Mouse (Mus musculus) small intestine, adult 2 months (tissue): ENCODE data around the gene Greb1. TPM values are rescaled to one million over a fixed set of nuclear protein-coding genes. Genes with fewer than 3 reads are reported as not detected.

Source experiments
- H3K27ac ChIP-seq: fragments of 200-500 bp; 2 replicates; pipeline ENCODE4 v1.5.1; 2012; ENCODE audit warnings: low read depth, low read length, control low read depth, inconsistent platforms; ENCODE audit not compliant: insufficient read depth
- H3K27me3 ChIP-seq: fragments of 200-500 bp; 2 replicates; pipeline ENCODE4 v1.6.1; 2012; ENCODE audit warnings: mild to moderate bottlenecking, moderate library complexity, low read length, inconsistent platforms; ENCODE audit not compliant: control insufficient read depth, insufficient read depth
- H3K36me3 ChIP-seq: fragments of 200-500 bp; 2 replicates; pipeline ENCODE4 v1.6.1; 2012; ENCODE audit warnings: mild to moderate bottlenecking, low read length, control low read depth, inconsistent platforms; ENCODE audit not compliant: control insufficient read depth, insufficient read depth
- H3K4me1 ChIP-seq: fragments of 200-500 bp; 2 replicates; pipeline ENCODE4 v1.6.1; 2012; ENCODE audit warnings: low read length, inconsistent platforms, mixed read lengths; ENCODE audit not compliant: control insufficient read depth, insufficient read depth, insufficient read length
- H3K4me3 ChIP-seq: fragments of 200-500 bp; 2 replicates; pipeline ENCODE4 v1.5.1; 2012; ENCODE audit warnings: low read depth, mild to moderate bottlenecking, control low read depth, inconsistent platforms, low read length, moderate library complexity
- CTCF ChIP-seq: fragments of 200-500 bp; IDR thresholded peaks from 2 replicates; pipeline ENCODE4 v1.5.1; 2012; ENCODE audit warnings: low read depth, mild to moderate bottlenecking, control low read depth, inconsistent platforms, low read length, moderate library complexity, mixed read lengths; ENCODE audit not compliant: insufficient replicate concordance, insufficient read length; ENCODE audit errors: extremely low read depth
- POLR2A ChIP-seq: fragments of 200-500 bp; IDR thresholded peaks from 2 replicates; pipeline ENCODE4 v1.6.1; 2012; ENCODE audit warnings: low read depth, mild to moderate bottlenecking, control low read depth, inconsistent platforms, low read length, moderate library complexity
- WGBS: fragments of 180-500 bp; shearing (Covaris S2); methylation state at CpG from one replicate; pipeline ENCODE4 v1.1.7; 2018; 5-methylcytosine and 5-hydroxymethylcytosine counted together
- polyA plus RNA-seq: library from polyadenylated mRNA; depleted of rRNA; stranded (reverse); fragments of >200 nt; gene quantifications from 2 replicates; pipeline ENCODE4 v1.2.3, GENCODE M21; 2012; rRNA removed

Gene Greb1
- 2.0 and 3.5 TPM in 2 replicates for polyA plus RNA-seq

DNA sequence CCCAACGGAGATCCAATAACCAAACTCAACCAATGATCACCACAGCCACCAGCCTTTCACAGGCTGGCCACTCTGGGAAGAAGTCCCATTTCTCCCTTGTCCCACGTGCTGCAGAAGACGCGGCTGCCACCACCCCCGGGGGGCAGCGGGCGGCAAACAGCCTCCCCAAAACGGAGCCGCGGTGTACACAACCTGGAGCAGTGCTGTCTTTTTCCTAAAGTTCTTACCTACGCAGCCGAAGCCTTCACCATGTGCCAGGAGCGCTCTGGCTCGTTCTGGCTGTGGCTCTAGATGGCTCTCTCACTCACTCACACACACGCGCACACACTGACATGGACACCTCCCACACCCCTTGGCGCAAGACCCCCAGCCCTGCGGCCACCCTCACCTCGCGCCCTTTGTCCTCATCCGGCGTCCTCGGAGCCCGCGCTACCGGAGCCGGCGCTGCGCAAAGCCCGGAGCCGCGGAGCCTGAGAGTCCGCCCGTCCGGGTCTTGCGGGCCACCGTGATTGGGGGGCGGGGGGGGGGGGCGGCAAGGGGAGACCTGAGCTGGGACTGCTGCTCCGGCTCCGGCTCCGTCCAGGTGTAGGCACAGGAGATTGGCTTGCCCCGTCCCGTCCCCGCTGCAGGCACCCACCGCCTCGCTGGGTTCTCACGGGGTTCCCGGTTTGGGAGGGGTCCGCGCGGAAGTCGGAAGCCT lies at the start of gene Greb1:
Gene Greb1 (minus strand): TSS at position 628 of the 700 bp plus-strand sequence.
- peaks cover 17% of the 10 kb centered on the region for H3K27me3 ChIP-seq
- no peaks in the 10 kb centered on the region for H3K36me3 ChIP-seq
- under 1% methylated on average over 52 of the region's 53 CpGs for WGBS
- H3K4me3 ChIP-seq: peak within 1 kb of the TSS; percentile 66
- H3K4me1 ChIP-seq: peaks cover 4% of the 10 kb centered on the region; the same call in 1 of the 2 replicates
- TF ChIP-seq POLR2A (no peak), CTCF (no peak)
- H3K27ac ChIP-seq: no peak within 1 kb of the TSS

DNA sequence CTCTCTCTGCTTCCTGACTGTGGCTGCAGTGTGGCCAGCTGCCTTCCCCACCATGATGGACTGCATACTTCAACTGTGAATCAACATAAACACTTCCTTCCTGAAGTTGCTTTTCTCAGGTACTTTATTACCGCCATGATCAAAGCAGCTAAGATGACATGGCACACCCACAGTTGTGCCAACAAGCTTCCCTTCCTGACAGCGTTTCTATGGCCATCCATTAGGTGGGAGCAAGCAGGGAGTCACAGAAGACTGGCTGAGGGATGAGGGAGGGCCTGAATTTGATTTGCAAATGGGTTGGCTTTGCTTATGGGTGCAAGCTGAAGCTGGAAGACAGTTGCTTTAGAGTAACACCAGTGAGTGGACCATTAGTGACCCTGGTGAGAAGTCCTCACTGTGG lies 49.1 kb upstream of the Greb1 start:
- WGBS: 31% methylated on average over 2 of the region's 2 CpGs
- Histone ChIP-seq H3K27ac (no peak overlapping the region), H3K4me3 (no peak overlapping the region), H3K27me3 (no peaks in the 10 kb centered on the region), H3K36me3 (no peaks in the 10 kb centered on the region), H3K4me1 (peaks cover 12% of the 10 kb centered on the region)
- TF ChIP-seq POLR2A: no peak
- no peak for TF ChIP-seq CTCF

GRCm38 (mm10) chr12:16848501-16848900 lies 47.8 kb upstream of the Greb1 start:
- peaks cover 12% of the 10 kb centered on the region for H3K4me1 ChIP-seq
- no peak overlapping the region for H3K4me3 ChIP-seq
- no peak overlapping the region for H3K27ac ChIP-seq
- no peaks in the 10 kb centered on the region for H3K36me3 ChIP-seq
- 92% methylated on average over 2 of the region's 2 CpGs for WGBS
- no peak for TF ChIP-seq CTCF
- no peak for TF ChIP-seq POLR2A
- H3K27me3 ChIP-seq: no peaks in the 10 kb centered on the region

GRCm38 (mm10) chr12:16847204-16847792 lies 46.6 kb upstream of the Greb1 start:
- 88% methylated on average over 4 of the region's 4 CpGs for WGBS

GRCm38 (mm10) chr12:16844623-16845592 lies 44.2 kb upstream of the Greb1 start:
- Histone ChIP-seq H3K27ac (no peak overlapping the region), H3K27me3 (no peaks in the 10 kb centered on the region), H3K4me1 (peaks cover 8% of the 10 kb centered on the region; the same call in 1 of the 2 replicates), H3K36me3 (no peaks in the 10 kb centered on the region), H3K4me3 (no peak overlapping the region)
- no peak for TF ChIP-seq POLR2A
- TF ChIP-seq CTCF: no peak
- 67% methylated on average over 14 of the region's 14 CpGs for WGBS

More at GRCm38 (mm10) chr12:16847204-16847792, 46.6 kb upstream of the Greb1 start:
- no peaks in the 10 kb centered on the region for H3K36me3 ChIP-seq
- no peak overlapping the region for H3K27ac ChIP-seq
- H3K27me3 ChIP-seq: no peaks in the 10 kb centered on the region
- no peak overlapping the region for H3K4me3 ChIP-seq
- peaks cover 12% of the 10 kb centered on the region for H3K4me1 ChIP-seq
- no peak for TF ChIP-seq CTCF
- TF ChIP-seq POLR2A: no peak

GRCm38 (mm10) chr12:16840842-16841782 lies 40.4 kb upstream of the Greb1 start:
- Histone ChIP-seq H3K27ac (peak overlapping the region; percentile 66), H3K4me1 (peaks cover 6% of the 10 kb centered on the region; the same call in 1 of the 2 replicates)

More at GRCm38 (mm10) chr12:16840842-16841782, 40.4 kb upstream of the Greb1 start:
- no peak for TF ChIP-seq POLR2A
- TF ChIP-seq CTCF: no peak
- 19% methylated on average over 8 of the region's 8 CpGs for WGBS
- Histone ChIP-seq H3K36me3 (no peaks in the 10 kb centered on the region), H3K27me3 (no peaks in the 10 kb centered on the region), H3K4me3 (no peak overlapping the region)
